Mouse (Mus musculus) olfactory bulb, adult 2 months (tissue): ENCODE measurements around the gene Tcl1b5. TPM values are rescaled to one million over a fixed set of nuclear protein-coding genes. Genes with fewer than 3 reads are reported as not detected.

Source experiments
- H3K27ac ChIP-seq: fragments of 200-500 bp; 2 replicates; pipeline ENCODE4 v1.5.1; 2012; ENCODE audit warnings: low read depth, low read length; ENCODE audit not compliant: insufficient read depth
- H3K4me1 ChIP-seq: fragments of 200-500 bp; 2 replicates; pipeline ENCODE4 v1.6.1; 2012; ENCODE audit warnings: low read length; ENCODE audit not compliant: control insufficient read depth, insufficient read depth
- H3K4me3 ChIP-seq: fragments of 200-500 bp; 2 replicates; pipeline ENCODE4 v1.5.1; 2012; ENCODE audit warnings: mild to moderate bottlenecking, low read depth, low read length, moderate library complexity; ENCODE audit not compliant: insufficient read depth
- CTCF ChIP-seq: fragments of 200-500 bp; IDR thresholded peaks from 2 replicates; pipeline ENCODE4 v1.5.1; 2012; ENCODE audit warnings: low read depth, mild to moderate bottlenecking, low read length, moderate library complexity; ENCODE audit not compliant: insufficient read depth
- POLR2A ChIP-seq: fragments of 200-500 bp; IDR thresholded peaks from 2 replicates; pipeline ENCODE4 v1.6.1; 2012; ENCODE audit warnings: mild to moderate bottlenecking, low read depth, low read length, moderate library complexity; ENCODE audit not compliant: insufficient read depth
- WGBS: fragments of 180-500 bp; shearing (Covaris S2); methylation state at CpG from one replicate; pipeline ENCODE4 v1.1.7; 2018; 5-methylcytosine and 5-hydroxymethylcytosine counted together
- polyA plus RNA-seq: library from polyadenylated mRNA; stranded (reverse); fragments of >200 nt; gene quantifications from 2 replicates; pipeline ENCODE4 v1.2.4, GENCODE M21; 2012; ENCODE audit warnings: low replicate concordance; ENCODE audit not compliant: missing spikeins, insufficient read depth, insufficient read length

The Tcl1b5 gene
- polyA plus RNA-seq, 1 experiment, result not detected

DNA sequence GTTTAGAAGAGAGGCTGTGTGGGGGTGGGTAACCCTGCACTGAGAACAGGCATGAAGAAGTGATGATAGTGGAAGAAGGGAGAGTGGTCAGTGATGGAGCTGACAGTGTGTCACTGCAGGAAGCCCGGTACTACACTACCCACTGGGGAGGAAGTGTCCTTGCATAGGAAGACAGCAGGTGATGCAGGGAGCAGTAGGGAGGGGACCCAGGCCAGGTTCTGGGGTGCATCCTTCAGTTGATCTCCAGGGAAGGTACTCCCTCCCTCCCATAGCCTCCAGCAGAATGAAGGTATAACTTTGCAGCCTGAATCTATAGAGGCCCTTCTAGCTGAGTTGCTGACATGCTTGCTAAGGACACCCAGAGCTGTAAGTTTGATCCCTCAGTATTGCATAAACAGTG is 30.9 kb downstream of the Tcl1b5 start:
- no peak overlapping the region for H3K4me3 ChIP-seq
- no peaks in the 10 kb centered on the region for H3K4me1 ChIP-seq
- TF ChIP-seq CTCF (no peak), POLR2A (no peak)
- 94% methylated on average over 1 of the region's 1 CpGs for WGBS
- H3K27ac ChIP-seq, result no peak overlapping the region

DNA sequence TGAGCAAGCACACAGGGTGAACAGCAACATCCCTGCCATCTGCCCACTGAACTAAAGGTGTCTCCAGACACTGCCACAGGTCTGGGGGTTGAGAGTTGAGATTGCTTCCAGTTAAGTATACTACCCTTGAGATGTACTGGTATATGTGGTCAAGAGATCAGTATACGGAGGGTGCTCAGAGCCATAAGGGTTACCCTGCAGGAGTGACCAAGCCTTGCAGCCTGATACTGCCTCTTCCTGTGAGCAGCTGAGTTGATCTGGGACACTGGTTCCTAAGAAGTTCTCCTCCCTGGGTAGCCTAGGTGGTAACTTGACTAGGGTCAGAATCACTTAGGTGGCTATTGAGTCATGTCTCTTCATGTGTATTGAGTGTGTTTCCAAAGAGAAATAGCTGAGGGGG is 32.3 kb downstream of the Tcl1b5 start:
- no peaks in the 10 kb centered on the region for H3K4me1 ChIP-seq
- TF ChIP-seq CTCF (no peak), POLR2A (no peak)
- H3K27ac ChIP-seq, result no peak overlapping the region
- WGBS, result 93% methylated on average over 1 of the region's 1 CpGs
- H3K4me3 ChIP-seq, result no peak overlapping the region

DNA sequence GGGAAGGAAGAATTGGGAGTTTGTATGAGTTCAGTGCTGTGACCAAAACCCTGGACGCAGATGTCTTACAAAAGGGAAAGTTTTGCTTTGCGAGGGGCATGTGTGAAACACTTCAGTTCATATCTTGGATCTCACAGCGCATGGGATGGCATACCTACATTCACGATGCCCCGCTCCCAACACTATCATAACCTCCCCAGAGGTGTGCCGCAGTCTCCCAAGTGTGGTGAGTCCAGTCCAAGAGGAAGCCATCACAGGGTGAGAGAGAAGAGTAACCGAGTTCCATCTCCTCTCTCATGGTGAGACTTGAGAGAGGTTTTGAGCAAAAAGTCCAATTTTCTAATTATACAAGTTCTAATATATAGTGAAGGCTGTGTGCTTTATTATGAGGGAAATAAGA is 33.1 kb downstream of the Tcl1b5 start:
- 96% methylated on average over 7 of the region's 7 CpGs for WGBS

DNA sequence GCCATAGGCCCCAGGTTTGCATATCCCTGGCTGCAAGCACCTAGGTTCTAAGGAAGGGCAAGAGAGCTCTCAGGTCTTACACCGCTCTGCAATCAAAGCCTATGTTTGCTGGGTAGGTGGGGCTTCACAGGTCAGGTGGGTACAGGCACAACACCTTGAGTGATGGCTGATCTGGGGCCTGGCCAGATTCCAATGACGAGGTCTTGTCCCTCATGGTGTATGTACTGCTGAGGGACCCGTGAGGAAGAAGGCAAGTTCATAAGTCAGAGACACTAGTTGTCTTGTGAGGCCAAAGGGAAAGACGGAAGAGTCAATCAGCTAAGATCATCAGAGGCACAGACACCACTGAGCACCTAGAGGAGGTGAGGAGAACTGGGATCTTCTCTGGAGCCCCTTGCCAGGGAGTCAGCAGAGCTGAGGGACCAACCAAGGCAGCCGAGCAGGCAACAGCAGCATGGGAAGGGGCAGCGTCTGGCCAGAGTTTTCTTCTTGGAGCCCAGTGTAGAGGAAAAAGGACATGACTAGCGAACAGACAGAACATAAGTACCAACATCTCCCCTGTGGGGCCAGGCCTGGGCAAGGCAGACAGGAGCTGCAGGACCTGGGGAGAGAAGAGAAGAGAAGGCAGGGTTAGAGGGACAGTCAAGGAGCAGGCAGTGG is 41.1 kb downstream of the Tcl1b5 start:
- H3K27ac ChIP-seq, result no peak overlapping the region
- no peak for TF ChIP-seq CTCF
- TF ChIP-seq POLR2A, result no peak
- no peak overlapping the region for H3K4me3 ChIP-seq
- H3K4me1 ChIP-seq, result no peaks in the 10 kb centered on the region
- WGBS, result 91% methylated on average over 7 of the region's 7 CpGs

More for the DNA sequence above, 33.1 kb downstream of the Tcl1b5 start:
- H3K4me3 ChIP-seq, result no peak overlapping the region
- TF ChIP-seq CTCF, result no peak
- no peak for TF ChIP-seq POLR2A
- H3K27ac ChIP-seq, result no peak overlapping the region
- H3K4me1 ChIP-seq, result no peaks in the 10 kb centered on the region

DNA sequence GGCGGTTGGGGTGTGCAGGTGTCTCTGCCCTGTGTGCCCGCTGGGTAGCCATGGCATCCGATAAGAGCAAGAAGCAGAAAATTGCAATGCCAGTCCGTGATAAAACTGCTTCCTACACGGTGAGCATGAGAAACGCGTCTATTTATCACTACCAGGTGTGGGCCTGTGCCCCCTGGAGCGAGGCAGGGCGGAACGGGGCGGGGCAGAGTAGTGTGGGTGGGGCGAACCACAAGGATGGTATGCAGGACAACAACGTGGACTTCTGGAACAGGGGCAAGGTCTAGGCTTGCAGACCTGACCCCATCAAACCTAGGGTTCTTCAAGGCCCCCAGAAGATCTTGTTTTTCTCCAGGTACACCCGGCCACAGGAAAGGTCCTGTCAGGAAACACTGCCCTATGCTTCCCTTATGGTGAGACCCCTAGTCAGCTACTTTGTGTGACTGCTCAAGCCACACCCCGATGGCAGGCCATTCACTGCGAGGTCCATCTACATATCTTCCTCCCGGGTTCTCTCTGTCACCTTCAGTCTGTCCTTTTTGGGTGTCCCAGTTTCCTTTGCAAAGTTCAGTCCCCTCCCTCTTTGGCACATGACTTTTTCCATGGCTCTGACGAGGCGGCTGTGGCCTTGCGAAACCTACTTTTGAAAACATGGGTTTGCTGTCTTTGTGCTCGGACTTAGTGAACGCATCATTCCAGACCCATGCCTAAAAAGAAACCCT is 46.6 kb downstream of the Tcl1b5 start, which contains the start of gene Tcl1:
Gene Tcl1 (minus strand): TSS at position 193 of the 719 bp plus-strand sequence.
- H3K27ac ChIP-seq, result no peak within 1 kb of the TSS
- TF ChIP-seq POLR2A, result no peak
- TF ChIP-seq CTCF, result no peak
- H3K4me1 ChIP-seq, result no peaks in the 10 kb centered on the region
- H3K4me3 ChIP-seq, result no peak within 1 kb of the TSS
- 96% methylated on average over 22 of the region's 22 CpGs for WGBS

DNA sequence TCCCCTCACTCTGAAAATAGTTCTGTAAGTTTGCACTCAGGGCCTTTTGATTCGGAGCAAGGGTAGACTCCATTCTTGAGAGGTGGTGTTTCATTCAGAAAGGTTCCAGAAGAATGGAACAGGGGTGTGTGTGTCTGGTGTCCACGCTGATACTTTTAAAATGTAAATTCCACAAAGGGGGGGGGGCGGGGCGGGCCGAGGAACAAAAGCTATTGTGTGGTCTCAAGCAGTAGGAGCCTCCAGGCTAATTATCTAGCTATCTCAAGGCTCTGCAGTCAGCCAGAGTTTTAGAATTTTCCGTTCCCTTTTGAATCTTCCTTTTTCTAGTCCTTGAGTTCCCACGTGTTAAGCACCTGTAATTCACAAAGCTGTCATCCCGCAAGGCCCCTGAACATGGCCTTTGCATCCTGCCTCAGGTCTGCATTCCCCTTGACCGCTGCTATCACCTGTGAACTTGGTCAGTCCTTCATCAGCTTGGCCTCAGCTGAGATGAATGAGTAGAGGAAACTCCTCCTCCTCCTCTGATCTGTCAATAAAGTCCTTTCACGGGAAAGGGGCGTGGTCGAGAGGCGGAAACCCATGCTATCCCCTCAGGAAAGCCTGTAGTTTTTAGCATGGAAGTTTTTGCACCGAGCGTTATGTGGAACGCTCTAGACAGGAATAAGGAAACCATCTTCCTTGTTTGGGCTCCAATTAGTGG is 48.6 kb downstream of the Tcl1b5 start:
- Histone ChIP-seq H3K4me1 (no peaks in the 10 kb centered on the region), H3K4me3 (no peak overlapping the region), H3K27ac (no peak overlapping the region)
- 44% methylated on average over 16 of the region's 16 CpGs for WGBS
- TF ChIP-seq POLR2A, result no peak
- no peak for TF ChIP-seq CTCF

Other genes starting within 250 kb of the Tcl1b5 start
- not detected in 2 replicates for gene Syne3, start 166.5 kb upstream of the Tcl1b5 start, polyA plus RNA-seq
- not detected in 2 replicates for gene Glrx5, start 143.7 kb upstream of the Tcl1b5 start, polyA plus RNA-seq
- not detected in 2 replicates for gene Tcl1b2, start 30.3 kb upstream of the Tcl1b5 start, polyA plus RNA-seq
- not detected in 2 replicates for gene Tcl1b1, start 16.7 kb upstream of the Tcl1b5 start, polyA plus RNA-seq
- gene Tcl1b3, start 14.7 kb downstream of the Tcl1b5 start, polyA plus RNA-seq, result not detected in 2 replicates
- gene Tcl1b4, start 25.6 kb downstream of the Tcl1b5 start, polyA plus RNA-seq, result not detected in 2 replicates
- gene Tcl1, start 46.4 kb downstream of the Tcl1b5 start, polyA plus RNA-seq, result not detected in 2 replicates
- gene Tunar, start 157.5 kb downstream of the Tcl1b5 start, polyA plus RNA-seq, result not detected in 2 replicates